Mouse (Mus musculus) WW6 (cell line): Measurements from ENCODE around the gene Galnt6.

ENCODE experiments used
- DNase-seq: peaks from one replicate; pipeline ENCODE4 v3.0.0-alpha.2; 2013; ENCODE audit warnings: low read depth, low spot score

Gene Galnt6

DNA sequence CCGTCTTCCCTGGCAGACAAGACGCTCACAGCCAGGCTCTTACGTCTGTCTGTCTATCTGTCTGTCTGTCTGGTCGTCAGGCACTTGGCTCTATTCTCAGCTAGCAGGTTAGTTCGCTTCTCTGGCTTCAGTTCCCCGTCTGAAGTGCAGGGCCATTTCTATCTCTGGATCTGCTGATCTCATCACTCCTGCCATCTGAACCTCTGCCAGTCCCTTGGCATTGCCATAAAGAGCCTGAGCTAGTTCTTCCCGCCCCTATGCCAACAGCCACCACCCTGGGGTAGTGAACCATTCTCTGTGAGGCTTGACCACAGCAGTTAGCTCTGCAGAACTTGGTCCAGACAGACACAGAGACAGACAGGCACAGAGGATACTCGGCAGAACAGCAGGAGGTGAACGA lies 68.9 kb downstream of the Galnt6 start:
- DNase-seq = no peak

DNA sequence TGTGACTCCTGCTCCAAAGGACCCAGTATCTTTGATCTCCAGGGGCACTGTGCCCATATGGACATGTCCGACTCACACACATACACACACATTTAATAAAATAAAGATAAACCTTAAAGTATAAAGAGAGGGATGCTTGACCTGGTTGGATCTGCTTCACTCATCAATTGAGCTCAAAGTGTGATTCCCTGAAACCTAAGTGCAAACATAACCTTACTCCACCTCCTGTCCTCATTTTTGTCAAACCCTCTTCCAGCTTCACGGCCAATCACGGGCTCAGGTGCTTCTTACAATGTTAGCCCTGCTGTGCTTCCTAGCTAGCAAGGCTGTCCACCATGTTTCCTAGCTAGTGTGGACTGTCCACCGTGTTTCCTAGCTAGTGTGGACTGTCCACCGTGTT lies 74.0 kb downstream of the Galnt6 start:
- DNase-seq = no peak

DNA sequence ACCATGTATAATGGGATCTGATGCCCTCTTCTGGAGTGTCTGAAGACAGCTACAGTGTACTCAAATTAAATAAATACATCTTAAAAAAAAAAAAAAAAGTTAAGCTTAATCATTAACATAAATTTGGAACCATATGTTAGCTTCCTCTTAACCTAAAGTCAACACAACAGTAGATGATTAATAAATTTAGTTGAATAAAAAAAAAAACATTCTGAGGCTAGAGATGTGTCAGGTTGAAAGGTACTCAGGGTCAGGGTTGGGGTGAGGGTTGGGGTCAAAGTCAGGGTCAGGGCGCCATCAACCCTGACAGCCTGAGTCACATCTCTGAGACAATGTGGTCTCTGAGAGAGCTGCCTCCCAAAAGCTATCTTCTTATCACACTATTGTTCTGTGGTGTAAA lies 74.9 kb downstream of the Galnt6 start:
- no peak for DNase-seq

- DNase-seq = no peak
Observed at GRCm38 (mm10) chr15:100651610-100652009, 77.6 kb downstream of the Galnt6 start.

- no peak for DNase-seq
Observed at GRCm38 (mm10) chr15:100650111-100650510, 79.1 kb downstream of the Galnt6 start.

DNA sequence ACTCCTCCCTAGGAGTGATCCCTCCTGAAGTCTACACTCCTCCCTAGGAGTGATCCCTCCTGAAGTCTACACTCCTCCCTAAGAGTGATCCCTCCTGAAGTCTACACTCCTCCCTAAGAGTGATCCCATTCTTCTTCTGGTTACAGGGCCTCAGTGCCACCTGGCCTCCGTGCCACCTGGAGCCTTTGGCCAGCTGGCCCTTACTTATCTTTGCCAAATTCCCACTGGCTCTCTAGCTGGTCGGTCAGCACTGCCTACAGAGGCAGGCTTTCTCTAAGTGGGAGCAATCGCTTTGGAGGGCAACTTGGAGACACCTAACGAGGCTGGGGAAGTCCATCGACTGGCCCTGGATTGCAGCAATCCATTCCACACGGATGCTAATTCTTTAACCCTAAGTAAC lies 83.0 kb downstream of the Galnt6 start:
- no peak for DNase-seq

- DNase-seq = no peak
Observed at GRCm38 (mm10) chr15:100642451-100642850, 86.7 kb downstream of the Galnt6 start.
